Mouse (Mus musculus) large intestine, adult 2 months (tissue): ENCODE measurements around the gene Ahcyl2. TPM values are rescaled to one million over a fixed set of nuclear protein-coding genes. Genes with fewer than 3 reads are reported as not detected.

Source experiments
- DNase-seq: peaks from one replicate; pipeline ENCODE4 v3.0.0-alpha.2; 2012; ENCODE audit warnings: low read depth, low spot score
- WGBS: fragments of 180-500 bp; shearing (Covaris S2); methylation state at CpG from one replicate; pipeline ENCODE4 v1.1.7; 2018; 5-methylcytosine and 5-hydroxymethylcytosine counted together
- polyA plus RNA-seq: library from polyadenylated mRNA; depleted of rRNA; stranded (reverse); fragments of >200 nt; gene quantifications from 2 replicates; pipeline ENCODE4 v1.2.3, GENCODE M21; 2012

The Ahcyl2 gene
- polyA plus RNA-seq, 1 experiment = 74.3 TPM

- WGBS = 97% methylated on average over 1 of the region's 1 CpGs
- no peak for DNase-seq
These were observed 72.2 kb downstream of the Ahcyl2 start for GRCm38 (mm10) chr6:29840008-29840407.

GRCm38 (mm10) chr6:29841461-29841860, 73.7 kb downstream of the Ahcyl2 start:
- WGBS = 86% methylated on average over 2 of the region's 2 CpGs
- no peak for DNase-seq

GRCm38 (mm10) chr6:29847643-29848166, 79.9 kb downstream of the Ahcyl2 start:
- WGBS = 30% methylated on average over 5 of the region's 5 CpGs
- DNase-seq = no peak

GRCm38 (mm10) chr6:29848808-29849207, 81.0 kb downstream of the Ahcyl2 start:
- DNase-seq = peak; percentile 77
- WGBS = 13% methylated on average over 3 of the region's 3 CpGs

GRCm38 (mm10) chr6:29850096-29850495, 82.3 kb downstream of the Ahcyl2 start:
- no peak for DNase-seq
- 76% methylated on average over 1 of the region's 1 CpGs for WGBS

GRCm38 (mm10) chr6:29850747-29851146, 82.9 kb downstream of the Ahcyl2 start:
- no peak for DNase-seq
- 33% methylated on average over 2 of the region's 2 CpGs for WGBS

- DNase-seq = no peak
- whole genome bisulfite sequencing = 71% methylated on average over 3 of the region's 3 CpGs
These were observed 84.1 kb downstream of the Ahcyl2 start for GRCm38 (mm10) chr6:29851873-29852272.

- WGBS = 8% methylated on average over 12 of the region's 12 CpGs
- DNase-seq = peak; percentile 97
These were observed 85.5 kb downstream of the Ahcyl2 start for GRCm38 (mm10) chr6:29853213-29853899.

- WGBS = 39% methylated on average over 6 of the region's 6 CpGs
- no peak for DNase-seq
These were observed 86.1 kb downstream of the Ahcyl2 start for GRCm38 (mm10) chr6:29853900-29854390.

GRCm38 (mm10) chr6:29858619-29859018, 90.8 kb downstream of the Ahcyl2 start:
- 54% methylated on average over 6 of the region's 6 CpGs for WGBS
- DNase-seq = no peak

- WGBS = 78% methylated on average over 4 of the region's 4 CpGs
- no peak for DNase-seq
These were observed 91.5 kb downstream of the Ahcyl2 start for GRCm38 (mm10) chr6:29859344-29859743.

GRCm38 (mm10) chr6:29860238-29860637, 92.4 kb downstream of the Ahcyl2 start:
- 52% methylated on average over 3 of the region's 3 CpGs for WGBS
- no peak for DNase-seq

- 57% methylated on average over 2 of the region's 2 CpGs for WGBS
- no peak for DNase-seq
These were observed 97.1 kb downstream of the Ahcyl2 start for GRCm38 (mm10) chr6:29864926-29865325.

- DNase-seq = no peak
- 83% methylated on average over 9 of the region's 9 CpGs for WGBS
These were observed 99.3 kb downstream of the Ahcyl2 start for GRCm38 (mm10) chr6:29866935-29867724.

- WGBS = 77% methylated on average over 2 of the region's 2 CpGs
- no peak for DNase-seq
These were observed 100.6 kb downstream of the Ahcyl2 start for GRCm38 (mm10) chr6:29868341-29868895.

- no peak for DNase-seq
- 70% methylated on average over 2 of the region's 2 CpGs for WGBS
These were observed 105.8 kb downstream of the Ahcyl2 start for GRCm38 (mm10) chr6:29873654-29874053.

- 90% methylated on average over 5 of the region's 5 CpGs for WGBS
- DNase-seq = no peak
These were observed 107.8 kb downstream of the Ahcyl2 start for GRCm38 (mm10) chr6:29875576-29875975.

- WGBS = 84% methylated on average over 4 of the region's 4 CpGs
- DNase-seq = no peak
These were observed 109.0 kb downstream of the Ahcyl2 start for GRCm38 (mm10) chr6:29876782-29877181.

- DNase-seq = no peak
These were observed 111.8 kb downstream of the Ahcyl2 start for GRCm38 (mm10) chr6:29879579-29879978.

GRCm38 (mm10) chr6:29880796-29881195, 113.0 kb downstream of the Ahcyl2 start:
- 90% methylated on average over 3 of the region's 3 CpGs for WGBS
- no peak for DNase-seq
